Mouse (Mus musculus) MEL (cell line): Measurements from ENCODE around the gene Arid3c. TPM values are rescaled to one million over a fixed set of nuclear protein-coding genes. Genes with fewer than 3 reads are reported as not detected.

Experiments
- DNase-seq: peaks from one replicate; pipeline ENCODE4 v3.0.0; 2011; ENCODE audit warnings: low read depth, low spot score
- H3K27ac ChIP-seq: 2 replicates; pipeline ENCODE4 v1.5.1; 2012; ENCODE audit warnings: low read depth, mild to moderate bottlenecking, control low read depth, low read length, moderate library complexity; ENCODE audit not compliant: control insufficient read depth
- H3K27me3 ChIP-seq, 2 experiments: fragments of 150-350 bp in 1 of 2; sonication (generic) in 1 of 2; 2 replicates each; pipeline ENCODE4 v1.6.1; 2012; ENCODE audit warnings: low read length in 2 of 2, mild to moderate bottlenecking in 2 of 2, improper control_type of control experiment in 1 of 2, moderate library complexity in 1 of 2; ENCODE audit not compliant: insufficient read depth in 2 of 2, control insufficient read depth in 1 of 2
- H3K36me3 ChIP-seq, 2 experiments: 2 replicates each; pipeline ENCODE4 v1.6.1; 2012 to 2014; ENCODE audit warnings: low read length in 2 of 2, improper control_type of control experiment in 1 of 2, inconsistent platforms in 1 of 2, mild to moderate bottlenecking in 1 of 2; ENCODE audit not compliant: insufficient read depth in 2 of 2, control insufficient read depth in 1 of 2
- H3K4me1 ChIP-seq, 2 experiments: fragments of 150-350 bp in 1 of 2; sonication (generic) in 1 of 2; 2 replicates each; pipeline ENCODE4 v1.6.1; 2012; ENCODE audit warnings: low read length in 2 of 2, improper control_type of control experiment in 1 of 2, mild to moderate bottlenecking in 1 of 2; ENCODE audit not compliant: insufficient read depth in 2 of 2, control insufficient read depth in 1 of 2
- H3K4me3 ChIP-seq, 2 experiments: fragments of 150-350 bp in 1 of 2; sonication (generic) in 1 of 2; 2 replicates each; pipeline ENCODE4 v1.5.1; 2012; ENCODE audit warnings: low read depth in 2 of 2, low read length in 2 of 2, mild to moderate bottlenecking in 2 of 2, moderate library complexity in 2 of 2, control low read depth in 1 of 2, improper control_type of control experiment in 1 of 2; ENCODE audit not compliant: control insufficient read depth in 1 of 2, insufficient read depth in 1 of 2
- H3K79me2 ChIP-seq: 2 replicates; pipeline ENCODE4 v1.6.1; 2012; ENCODE audit warnings: mild to moderate bottlenecking, low read length, moderate library complexity; ENCODE audit not compliant: control insufficient read depth, poor library complexity, insufficient read depth
- H3K9ac ChIP-seq: 2 replicates; pipeline ENCODE4 v1.6.1; 2012; ENCODE audit warnings: low read depth, mild to moderate bottlenecking, control low read depth, low read length, moderate library complexity; ENCODE audit not compliant: control insufficient read depth, poor library complexity, severe bottlenecking
- H3K9me3 ChIP-seq: fragments of 150-350 bp; sonication (generic); replicated peaks from 2 replicates; pipeline ENCODE4 v1.6.1; 2012; ENCODE audit warnings: mild to moderate bottlenecking, low read length, improper control_type of control experiment, moderate library complexity; ENCODE audit not compliant: insufficient read depth
- BHLHE40 ChIP-seq: IDR thresholded peaks from 2 replicates; pipeline ENCODE4 v1.6.1; 2012; ENCODE audit warnings: low read depth, mild to moderate bottlenecking, inconsistent platforms, low read length, improper control_type of control experiment, borderline replicate concordance
- CHD2 ChIP-seq: IDR thresholded peaks from 2 replicates; pipeline ENCODE4 v1.6.1; 2011; ENCODE audit warnings: low read length, improper control_type of control experiment
- EP300 ChIP-seq, 2 experiments: IDR thresholded peaks; 2 replicates each; pipeline ENCODE4 v1.6.1; 2011; ENCODE audit warnings: improper control_type of control experiment in 2 of 2, low read length in 2 of 2, low read depth in 1 of 2, mild to moderate bottlenecking in 1 of 2
- ETS1 ChIP-seq: IDR thresholded peaks from 2 replicates; pipeline ENCODE4 v1.6.1; 2012; ENCODE audit warnings: low read depth, mild to moderate bottlenecking, inconsistent platforms, low read length, improper control_type of control experiment, moderate library complexity
- GABPA ChIP-seq: IDR thresholded peaks from 2 replicates; pipeline ENCODE4 v1.6.1; 2012; ENCODE audit warnings: low read depth, mild to moderate bottlenecking, inconsistent platforms, low read length, improper control_type of control experiment, moderate library complexity
- GATA1 ChIP-seq: IDR thresholded peaks from 2 replicates; pipeline ENCODE4 v1.6.1; 2011; ENCODE audit warnings: low read depth, low read length, improper control_type of control experiment
- JUND ChIP-seq: IDR thresholded peaks from 2 replicates; pipeline ENCODE4 v1.6.1; 2011; ENCODE audit warnings: low read depth, mild to moderate bottlenecking, improper control_type of control experiment, low read length
- KAT2A ChIP-seq: conservative IDR thresholded peaks from 2 replicates; pipeline ENCODE4 v1.6.1; 2012; ENCODE audit warnings: low read depth, low read length, improper control_type of control experiment, inconsistent platforms
- MAZ ChIP-seq: IDR thresholded peaks from 2 replicates; pipeline ENCODE4 v1.6.1; 2012; ENCODE audit warnings: low read depth, mild to moderate bottlenecking, inconsistent platforms, low read length, improper control_type of control experiment
- MEF2A ChIP-seq: IDR thresholded peaks from 2 replicates; pipeline ENCODE4 v1.6.1; 2014; ENCODE audit warnings: low read depth, mild to moderate bottlenecking, inconsistent platforms, low read length, improper control_type of control experiment; ENCODE audit not compliant: poor library complexity, insufficient replicate concordance, severe bottlenecking; ENCODE audit errors: extremely low read depth
- MYC ChIP-seq: IDR thresholded peaks from 2 replicates; pipeline ENCODE4 v1.6.1; 2011; ENCODE audit warnings: low read depth, mild to moderate bottlenecking, low read length, improper control_type of control experiment, moderate library complexity
- NELFE ChIP-seq: IDR thresholded peaks from 2 replicates; pipeline ENCODE4 v1.6.1; 2011; ENCODE audit warnings: low read depth, low read length, improper control_type of control experiment
- NRF1 ChIP-seq: IDR thresholded peaks from 2 replicates; pipeline ENCODE4 v1.6.1; 2014; ENCODE audit warnings: low read depth, mild to moderate bottlenecking, inconsistent platforms, low read length, improper control_type of control experiment, moderate library complexity; ENCODE audit not compliant: poor library complexity, insufficient read depth, severe bottlenecking
- POLR2AphosphoS2 ChIP-seq: IDR thresholded peaks from 2 replicates; pipeline ENCODE4 v1.6.1; 2011; ENCODE audit warnings: low read length, improper control_type of control experiment
- POLR2AphosphoS5 ChIP-seq: IDR thresholded peaks from 2 replicates; pipeline ENCODE4 v1.6.1; 2012; ENCODE audit warnings: low read depth, borderline replicate concordance, mild to moderate bottlenecking, inconsistent platforms, low read length, moderate library complexity, mixed read lengths
- RCOR1 ChIP-seq: IDR thresholded peaks from 2 replicates; pipeline ENCODE4 v1.6.1; 2012; ENCODE audit warnings: low read depth, mild to moderate bottlenecking, inconsistent platforms, low read length, improper control_type of control experiment
- SIN3A ChIP-seq: IDR thresholded peaks from 2 replicates; pipeline ENCODE4 v1.6.1; 2012; ENCODE audit warnings: low read length, improper control_type of control experiment, inconsistent platforms
- TAL1 ChIP-seq: IDR thresholded peaks from 2 replicates; pipeline ENCODE4 v1.6.1; 2012; ENCODE audit warnings: mild to moderate bottlenecking, inconsistent platforms, low read length, moderate library complexity, mixed read lengths
- USF2 ChIP-seq, 2 experiments: IDR thresholded peaks; 2 replicates each; pipeline ENCODE4 v1.6.1; 2011 to 2012; ENCODE audit warnings: improper control_type of control experiment in 2 of 2, low read length in 2 of 2, borderline replicate concordance in 1 of 2, inconsistent platforms in 1 of 2, low read depth in 1 of 2, mild to moderate bottlenecking in 1 of 2; ENCODE audit not compliant: insufficient read depth in 1 of 2
- polyA plus RNA-seq, 2 experiments: library from polyadenylated mRNA; stranded (reverse) in 1 of 2; unstranded in 1 of 2; fragments of >175 nt in 1 of 2; fragments of >200 nt in 1 of 2; gene quantifications; 2 replicates each; pipeline versions ENCODE4 v1.2.1 to v1.2.4; 2012; ENCODE audit warnings: low replicate concordance in 2 of 2, low read depth in 1 of 2; ENCODE audit not compliant: insufficient read length in 2 of 2, insufficient read depth in 1 of 2, missing spikeins in 1 of 2
- total RNA-seq: library from RNA; depleted of rRNA; stranded (reverse); fragments of 300-350 nt; gene quantifications from 2 replicates; pipeline ENCODE4 v1.2.3, GENCODE M21; 2012

Arid3c gene
- total and polyA plus RNA-seq, 3 experiments, result 0.13 TPM; not detected in 2

DNA sequence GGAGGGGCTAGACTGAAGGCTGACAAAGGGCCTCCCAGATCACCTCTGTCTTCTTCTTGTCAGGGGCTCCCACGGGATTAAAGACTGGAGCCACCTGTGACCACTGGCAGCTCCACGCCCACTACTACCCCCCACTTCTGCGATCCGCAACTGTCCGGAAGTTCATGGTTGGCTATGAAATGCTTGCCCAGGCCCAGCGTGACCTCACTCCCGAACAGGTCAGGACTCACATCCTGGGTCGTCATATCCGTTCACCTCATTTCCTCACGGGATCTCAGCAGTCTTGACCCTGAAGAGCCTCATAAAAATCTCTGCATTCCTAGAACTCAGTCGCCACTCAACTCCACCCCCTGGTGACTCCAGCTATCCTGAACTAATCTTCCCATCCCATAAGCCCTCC lies 27.1 kb upstream of the Arid3c start:
- Histone ChIP-seq H3K4me1 (peaks cover 6 to 22% of the 10 kb centered on the region in 2 experiments), H3K27me3 (no peaks in the 10 kb centered on the region), H3K9me3 (no peaks in the 10 kb centered on the region), H3K9ac (no peak overlapping the region), H3K27ac (no peak overlapping the region), H3K36me3 (peaks cover 0 to 13% of the 10 kb centered on the region in 2 experiments; a peak in 2 of 4 replicates), H3K4me3 (no peak overlapping the region), H3K79me2 (peaks cover 1% of the 10 kb centered on the region; the same call in 1 of the 2 replicates)
- DNase-seq, result no peak
- TF ChIP-seq MEF2A, result no peak
- TF ChIP-seq NRF1, result no peak

- H3K27ac ChIP-seq, result no peak overlapping the region
- DNase-seq, result no peak
- peaks cover 6 to 22% of the 10 kb centered on the region in 2 experiments for H3K4me1 ChIP-seq
- H3K36me3 ChIP-seq, result peaks cover 0 to 13% of the 10 kb centered on the region in 2 experiments; a peak in 2 of 4 replicates
- no peak overlapping the region for H3K9ac ChIP-seq
- H3K4me3 ChIP-seq, result no peak overlapping the region
- TF ChIP-seq MEF2A (no peak), JUND (no peak), POLR2AphosphoS2 (no peak), CHD2 (no peak), ETS1 (no peak), GABPA (no peak), KAT2A (no peak), USF2 (IDR thresholded peaks at IDR 0.05; ENCODE audit: borderline replicate concordance in 1 of 2, insufficient read depth in 1 of 2, low read depth in 1 of 2, low read length in 2 of 2) (no peak), MYC (no peak), POLR2AphosphoS5 (no peak), GATA1 (no peak), EP300 (IDR thresholded peaks at IDR 0.05; ENCODE audit: low read depth in 1 of 2, low read length in 2 of 2) (no peak), NRF1 (no peak), SIN3A (no peak), TAL1 (no peak), RCOR1 (no peak), MAZ (no peak), BHLHE40 (no peak), NELFE (no peak)
- no peaks in the 10 kb centered on the region for H3K27me3 ChIP-seq
- no peaks in the 10 kb centered on the region for H3K9me3 ChIP-seq
- H3K79me2 ChIP-seq, result peaks cover 1% of the 10 kb centered on the region; the same call in 1 of the 2 replicates
These were observed 26.4 kb upstream of the Arid3c start for GRCm38 (mm10) chr4:41757321-41757720.
